ENCODE assay signal across 13 mouse cellular contexts in the genomic region with DNA sequence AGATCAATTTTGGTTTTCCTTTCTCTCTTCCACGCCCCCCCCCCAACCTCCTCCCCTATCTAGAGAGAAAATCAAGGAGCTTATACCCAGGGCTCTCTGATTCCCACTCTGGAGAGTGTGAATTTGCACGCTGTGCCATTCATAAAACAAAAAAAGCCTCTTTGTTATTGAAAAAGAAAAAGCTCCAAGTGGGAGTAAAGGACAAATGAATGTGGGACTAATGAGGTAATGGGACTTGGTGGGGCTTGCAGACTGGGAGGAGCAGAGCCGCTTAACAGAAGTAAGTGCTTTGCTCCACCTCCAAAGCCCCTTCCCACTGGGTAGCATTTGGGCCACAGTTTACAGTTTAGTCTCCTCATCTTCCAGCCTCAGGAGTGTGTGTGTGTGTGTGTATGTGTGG. TPM values are rescaled to one million over a fixed set of nuclear protein-coding genes. Genes with fewer than 3 reads are reported as not detected.
DNase-seq lines count a peak whose midpoint lies in the region; ATAC-seq lines count a peak whose summit lies in the region.
"Had no signal": no experiment of that assay in that cellular context is flagged by ENCODE, and none has a peak within 500 bp of the region (broad histone marks: within the 10 kb centered on the region; RNA-seq: fewer than 3 reads in every experiment).

No protein-coding gene starts in this region.

- H3K4me2 ChIP-seq in midbrain, embryonic 12.5 days (replicated peaks): no peak overlapping the region
- H3K4me2 ChIP-seq in midbrain, embryonic 16.5 days (ENCODE audit: low read length): no peak overlapping the region; the same call in 1 of the 2 replicates
- H3K4me2 ChIP-seq in forebrain, embryonic 14.5 days (ENCODE audit: low read length): peak overlapping the region; percentile 32

- peaks cover 32% of the 10 kb centered on the region for H3K4me1 ChIP-seq in midbrain, embryonic 12.5 days
- peaks cover 18% of the 10 kb centered on the region; the same call in 1 of the 2 replicates for H3K4me1 ChIP-seq in midbrain, embryonic 16.5 days (ENCODE audit: control insufficient read depth, insufficient read depth, low read length)
- peaks cover 44% of the 10 kb centered on the region for H3K4me1 ChIP-seq in forebrain, embryonic 14.5 days (ENCODE audit: control insufficient read depth, insufficient read depth, low read length)

- H3K36me3 ChIP-seq in midbrain, embryonic 12.5 days: no peaks in the 10 kb centered on the region
- no peaks in the 10 kb centered on the region for H3K36me3 ChIP-seq in midbrain, embryonic 16.5 days (ENCODE audit: control insufficient read depth, insufficient read depth, low read length)
- no peaks in the 10 kb centered on the region for H3K36me3 ChIP-seq in forebrain, embryonic 14.5 days (ENCODE audit: control insufficient read depth, insufficient read depth, low read length)
- H3K36me3 ChIP-seq: limb, embryonic 15.5 days had no signal

- H3K27ac ChIP-seq in midbrain, embryonic 12.5 days (replicated peaks): no peak overlapping the region
- H3K27ac ChIP-seq in midbrain, embryonic 16.5 days (ENCODE audit: low read length): no peak overlapping the region
- peak overlapping the region; percentile 78 for H3K27ac ChIP-seq in forebrain, embryonic 14.5 days (ENCODE audit: low read depth, low read length)
- H3K27ac ChIP-seq: limb, embryonic 15.5 days had no signal

- H3K9ac ChIP-seq in midbrain, embryonic 12.5 days (replicated peaks): no peak overlapping the region
- H3K9ac ChIP-seq in midbrain, embryonic 16.5 days (ENCODE audit: low read depth, low read length): no peak overlapping the region
- H3K9ac ChIP-seq in forebrain, embryonic 14.5 days (ENCODE audit: low read length): peak overlapping the region; percentile 17; the same call in 1 of the 2 replicates
- H3K9ac ChIP-seq: limb, embryonic 15.5 days had no signal

- WGBS in midbrain, embryonic 12.5 days: 14% methylated on average over 3 of the region's 3 CpGs
- WGBS in midbrain, embryonic 16.5 days: 8% methylated on average over 3 of the region's 3 CpGs
- WGBS in forebrain, embryonic 14.5 days: 0% methylated on average over 3 of the region's 3 CpGs

- H3K9me3 ChIP-seq in midbrain, embryonic 12.5 days: no peaks in the 10 kb centered on the region
- H3K9me3 ChIP-seq in midbrain, embryonic 16.5 days (replicated peaks; ENCODE audit: control insufficient read depth, low read length, poor library complexity, severe bottlenecking): no peaks in the 10 kb centered on the region
- H3K9me3 ChIP-seq in forebrain, embryonic 14.5 days (replicated peaks; ENCODE audit: control insufficient read depth, low read length): no peaks in the 10 kb centered on the region
- H3K9me3 ChIP-seq: limb, embryonic 15.5 days had no signal

- DNase-seq in ES-CJ7 (ENCODE audit: low read depth, low spot score) (peak; percentile 47), R1 (ENCODE audit: low read depth, low spot score) (peak; percentile 49)
- DNase-seq in forebrain, embryonic 14.5 days (ENCODE audit: low spot score): peak; percentile 83
- no peak for DNase-seq in lung, adult 18-20 months
- DNase-seq in layer of hippocampus, postnatal 36 days: no peak
- DNase-seq: heart, adult 18-20 months; kidney, adult 2 months; kidney, postnatal 4 days; thymus, postnatal 25 days had no signal

- H3K4me3 ChIP-seq in midbrain, embryonic 12.5 days: no peak overlapping the region
- no peak overlapping the region for H3K4me3 ChIP-seq in midbrain, embryonic 16.5 days (ENCODE audit: low read depth, low read length)
- H3K4me3 ChIP-seq in forebrain, embryonic 14.5 days (ENCODE audit: low read depth, low read length): no peak overlapping the region
- H3K4me3 ChIP-seq: limb, embryonic 15.5 days had no signal

- peak; percentile 38; the same call in 1 of the 2 replicates for ATAC-seq in midbrain, embryonic 12.5 days (ENCODE audit: low FRiP score, low read depth)
- no peak for ATAC-seq in midbrain, embryonic 16.5 days
- peak; percentile 81 for ATAC-seq in forebrain, embryonic 14.5 days

- H3K27me3 ChIP-seq in midbrain, embryonic 12.5 days: peaks cover 76% of the 10 kb centered on the region
- no peaks in the 10 kb centered on the region; the same call in 1 of the 2 replicates for H3K27me3 ChIP-seq in midbrain, embryonic 16.5 days (ENCODE audit: control insufficient read depth, insufficient read depth, low read depth, low read length)
- 0 out of 2 replicates have a peak, but pooled peaks cover 2% of the 10 kb centered on the region for H3K27me3 ChIP-seq in forebrain, embryonic 14.5 days (replicated peaks; ENCODE audit: control insufficient read depth, insufficient read depth, low read length)

RNA-seq across cellular contexts. Expression of gene Ntsr1, which starts 30.8 kb away (rescaled TPM):
- polyA plus RNA-seq in midbrain, embryonic 12.5 days (2016; fragmentation: Nextera tagmentation; extraction: Ambion mirVana): 0.15 and 0.29 TPM in 2 replicates
- 2.7 and 3.3 TPM in 2 replicates for polyA plus RNA-seq in midbrain, embryonic 16.5 days (2015; fragmentation: Nextera tagmentation; extraction: Ambion mirVana)
- polyA plus RNA-seq in forebrain, embryonic 14.5 days (2014; fragmentation: Nextera tagmentation; extraction: Ambion mirVana): 4.4 and 6.1 TPM in 2 replicates
- 1 to 10 TPM; 2.5 to 3.3 TPM for total RNA-seq in layer of hippocampus, postnatal 36 days (2021)
- total RNA-seq: adrenal gland, postnatal 36 days; heart, adult 18-20 months had no signal
- polyA plus RNA-seq: kidney, adult 2 months had no signal

RNA-seq across cellular contexts. Expression of gene Mrgbp, which starts 50.5 kb away (rescaled TPM):
- polyA plus RNA-seq in midbrain, embryonic 12.5 days (2016; fragmentation: Nextera tagmentation; extraction: Ambion mirVana): 46.8 and 49.0 TPM in 2 replicates
- 40.2 and 44.8 TPM in 2 replicates for polyA plus RNA-seq in midbrain, embryonic 16.5 days (2015; fragmentation: Nextera tagmentation; extraction: Ambion mirVana)
- polyA plus RNA-seq in forebrain, embryonic 14.5 days (2014; fragmentation: Nextera tagmentation; extraction: Ambion mirVana): 48.8 and 52.4 TPM in 2 replicates
- total RNA-seq in layer of hippocampus, postnatal 36 days (2021): 10 to 100 TPM; 20.1 to 21.9 TPM

RNA-seq across cellular contexts. Expression of gene Ogfr, which starts 58.5 kb away (rescaled TPM):
- polyA plus RNA-seq in midbrain, embryonic 12.5 days (2016; fragmentation: Nextera tagmentation; extraction: Ambion mirVana): 98.9 and 109 TPM in 2 replicates
- 81.2 and 85.8 TPM in 2 replicates for polyA plus RNA-seq in midbrain, embryonic 16.5 days (2015; fragmentation: Nextera tagmentation; extraction: Ambion mirVana)
- 95.6 and 100 TPM in 2 replicates for polyA plus RNA-seq in forebrain, embryonic 14.5 days (2014; fragmentation: Nextera tagmentation; extraction: Ambion mirVana)
- total RNA-seq in layer of hippocampus, postnatal 36 days (2021): 10 to 100 TPM; 39.7 to 43.8 TPM

Comparison
In these comparisons a context has a peak if more than half of its experiments do, and no peak if none do; other contexts are left out.
1. DNase-seq: peak in ES-CJ7 (single experiment), R1 (single experiment) and forebrain, embryonic 14.5 days (single experiment); none in lung, adult 18-20 months (0 of 2) and layer of hippocampus, postnatal 36 days (0 of 2).